ENCODE assay signal across 9 mouse cellular contexts in the genomic region with DNA sequence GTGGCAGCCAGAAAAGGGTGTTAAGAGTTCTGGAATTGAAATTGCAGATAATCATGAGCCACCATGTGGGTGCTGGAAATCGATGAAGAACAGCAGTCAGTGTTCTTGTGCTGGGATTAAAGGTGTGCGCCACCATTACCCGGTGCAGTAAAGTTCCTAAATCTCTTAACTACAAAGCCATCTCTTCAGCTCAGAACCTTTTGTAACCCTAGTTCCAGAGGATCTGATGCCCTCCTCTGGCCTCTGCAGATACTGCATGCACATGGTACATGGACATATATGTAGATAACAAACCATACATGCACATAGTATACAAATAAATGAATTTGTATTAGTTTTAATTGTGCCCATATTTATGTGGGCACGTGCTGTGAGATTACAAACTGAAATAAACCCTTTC. TPM values are rescaled to one million over a fixed set of nuclear protein-coding genes. Genes with fewer than 3 reads are reported as not detected.
A peak's percentile ranks its signal among the peaks of the same experiment; 100 is the strongest.
DNase-seq lines count a peak whose midpoint lies in the region; ATAC-seq lines count a peak whose summit lies in the region.
"Had no signal": no experiment of that assay in that cellular context is flagged by ENCODE, and none has a peak within 500 bp of the region (broad histone marks: within the 10 kb centered on the region; RNA-seq: fewer than 3 reads in every experiment).

No protein-coding gene starts in this region.

- DNase-seq in heart, adult 18-20 months, result peak; percentile 7 to 29
- DNase-seq in fat pad, adult 2 months (ENCODE audit: extremely low read depth, low read depth, low spot score), result peak; percentile 19
- peak; percentile 13 to 53 for DNase-seq in natural killer cell, adult 2 months (ENCODE audit: low spot score in 2 of 2)
- no peak for DNase-seq in right cerebral cortex, adult 18-20 months
- no peak for DNase-seq in layer of hippocampus, adult 11-12 months (ENCODE audit: low spot score)

- WGBS in heart, embryonic 11.5 days (ENCODE audit: insufficient replicate concordance), result 94% methylated on average over 4 of the region's 4 CpGs
- 90% methylated on average over 4 of the region's 4 CpGs for WGBS in midbrain, embryonic 13.5 days

- no peaks in the 10 kb centered on the region for H3K9me3 ChIP-seq in heart, embryonic 11.5 days (replicated peaks; ENCODE audit: control insufficient read depth, low read length)
- H3K9me3 ChIP-seq in midbrain, embryonic 13.5 days, result no peaks in the 10 kb centered on the region
- H3K9me3 ChIP-seq: heart, embryonic 15.5 days had no signal

- peaks cover 7% of the 10 kb centered on the region; the same call in 1 of the 2 replicates for H3K4me1 ChIP-seq in heart, embryonic 11.5 days (ENCODE audit: control insufficient read depth, insufficient read depth, low read length)
- H3K4me1 ChIP-seq in midbrain, embryonic 13.5 days (replicated peaks), result peaks cover 15% of the 10 kb centered on the region

- no peaks in the 10 kb centered on the region for H3K27me3 ChIP-seq in heart, embryonic 11.5 days (ENCODE audit: control insufficient read depth, insufficient read depth, low read length)
- H3K27me3 ChIP-seq in midbrain, embryonic 13.5 days, result no peaks in the 10 kb centered on the region
- H3K27me3 ChIP-seq: heart, embryonic 15.5 days had no signal

- no peak overlapping the region for H3K4me2 ChIP-seq in heart, embryonic 11.5 days
- no peak overlapping the region for H3K4me2 ChIP-seq in midbrain, embryonic 13.5 days (replicated peaks)
- H3K4me2 ChIP-seq: heart, embryonic 15.5 days had no signal

- H3K27ac ChIP-seq in heart, embryonic 11.5 days (ENCODE audit: low read depth, low read length), result no peak overlapping the region
- H3K27ac ChIP-seq in midbrain, embryonic 13.5 days, result no peak overlapping the region
- H3K27ac ChIP-seq: heart, embryonic 15.5 days had no signal

- no peak overlapping the region for H3K4me3 ChIP-seq in heart, embryonic 11.5 days (ENCODE audit: low read depth, low read length)
- H3K4me3 ChIP-seq in midbrain, embryonic 13.5 days (replicated peaks), result no peak overlapping the region
- H3K4me3 ChIP-seq: heart, embryonic 15.5 days had no signal

- H3K9ac ChIP-seq in heart, embryonic 11.5 days (ENCODE audit: low read depth, low read length), result no peak overlapping the region
- no peak overlapping the region for H3K9ac ChIP-seq in midbrain, embryonic 13.5 days (replicated peaks)
- H3K9ac ChIP-seq: heart, embryonic 15.5 days had no signal

- ATAC-seq in heart, embryonic 11.5 days (replicated peaks; ENCODE audit: insufficient number of reproducible peaks, low FRiP score, low TSS enrichment), result no peak
- ATAC-seq in CD4-positive, CD25-positive, alpha-beta regulatory T cell, adult 4 months, result peak; percentile 62
- no peak for ATAC-seq in midbrain, embryonic 13.5 days

- H3K36me3 ChIP-seq in heart, embryonic 11.5 days (ENCODE audit: control insufficient read depth, insufficient read depth, low read length), result peaks cover 9% of the 10 kb centered on the region
- peaks cover 45% of the 10 kb centered on the region for H3K36me3 ChIP-seq in midbrain, embryonic 13.5 days

RNA-seq across cellular contexts. Expression of a gene that starts 8.5 kb away (rescaled TPM):
- total RNA-seq in heart, adult 18-20 months (2021), result 10 to 100 TPM; 28.9 to 29.4 TPM
- polyA plus RNA-seq in heart, embryonic 11.5 days (2014; fragmentation: Nextera tagmentation; extraction: Ambion mirVana), result 47.8 and 49.6 TPM in 2 replicates
- polyA plus RNA-seq in CD4-positive, CD25-positive, alpha-beta regulatory T cell, adult 4 months (2017; shearing (Covaris generic)), result 10 to 100 TPM; 20.2 to 24.2 TPM
- polyA plus RNA-seq in midbrain, embryonic 13.5 days (2015; fragmentation: Nextera tagmentation; extraction: Ambion mirVana), result 88.7 and 91.2 TPM in 2 replicates

RNA-seq across cellular contexts. Expression of a gene that starts 29.2 kb away (rescaled TPM):
- under 1 TPM in 1 of 2 experiments, not detected in 1; 0.18 TPM for total RNA-seq in heart, adult 18-20 months (2021)
- 0.54 and 0.68 TPM in 2 replicates for polyA plus RNA-seq in heart, embryonic 11.5 days (2014; fragmentation: Nextera tagmentation; extraction: Ambion mirVana)
- under 1 TPM in 1 of 2 experiments, not detected in 1; 0.27 TPM for polyA plus RNA-seq in CD4-positive, CD25-positive, alpha-beta regulatory T cell, adult 4 months (2017; shearing (Covaris generic))
- polyA plus RNA-seq in midbrain, embryonic 13.5 days (2015; fragmentation: Nextera tagmentation; extraction: Ambion mirVana), result 7.9 and 10.6 TPM in 2 replicates

RNA-seq across cellular contexts. Expression of a gene that starts 48.2 kb away (rescaled TPM):
- total RNA-seq in heart, adult 18-20 months (2021), result 10 to 100 TPM; 31.8 to 32.1 TPM
- 46.6 and 47.4 TPM in 2 replicates for polyA plus RNA-seq in heart, embryonic 11.5 days (2014; fragmentation: Nextera tagmentation; extraction: Ambion mirVana)
- polyA plus RNA-seq in CD4-positive, CD25-positive, alpha-beta regulatory T cell, adult 4 months (2017; shearing (Covaris generic)), result 10 to 100 TPM; 53.9 to 68.8 TPM
- 124 and 133 TPM in 2 replicates for polyA plus RNA-seq in midbrain, embryonic 13.5 days (2015; fragmentation: Nextera tagmentation; extraction: Ambion mirVana)

RNA-seq across cellular contexts. Expression of a gene that starts 54.1 kb away (rescaled TPM):
- total RNA-seq in heart, adult 18-20 months (2021), result 10 to 100 TPM; 54.9 to 63.4 TPM
- polyA plus RNA-seq in heart, embryonic 11.5 days (2014; fragmentation: Nextera tagmentation; extraction: Ambion mirVana), result 36.8 and 38.3 TPM in 2 replicates
- 10 to 100 TPM; 56.9 to 57.5 TPM for polyA plus RNA-seq in CD4-positive, CD25-positive, alpha-beta regulatory T cell, adult 4 months (2017; shearing (Covaris generic))
- 62.7 and 67.5 TPM in 2 replicates for polyA plus RNA-seq in midbrain, embryonic 13.5 days (2015; fragmentation: Nextera tagmentation; extraction: Ambion mirVana)

RNA-seq across cellular contexts. Expression of a gene that starts 54.5 kb away (rescaled TPM):
- total RNA-seq in heart, adult 18-20 months (2021), result 10 to 100 TPM; 15.8 to 17.0 TPM
- polyA plus RNA-seq in heart, embryonic 11.5 days (2014; fragmentation: Nextera tagmentation; extraction: Ambion mirVana), result 6.0 and 6.5 TPM in 2 replicates
- polyA plus RNA-seq in CD4-positive, CD25-positive, alpha-beta regulatory T cell, adult 4 months (2017; shearing (Covaris generic)), result 10 to 100 TPM; 10.5 to 22.1 TPM
- polyA plus RNA-seq in midbrain, embryonic 13.5 days (2015; fragmentation: Nextera tagmentation; extraction: Ambion mirVana), result 21.2 and 23.3 TPM in 2 replicates

Comparison
In these comparisons a context has a peak if more than half of its experiments do, and no peak if none do; other contexts are left out.
1. DNase-seq: peak in heart, adult 18-20 months (2 of 2), fat pad, adult 2 months (single experiment) and natural killer cell, adult 2 months (2 of 2); none in right cerebral cortex, adult 18-20 months (single experiment) and layer of hippocampus, adult 11-12 months (single experiment).